Mouse (Mus musculus): Measurements from ENCODE around the gene Fgf4. TPM values are rescaled to one million over a fixed set of nuclear protein-coding genes. Genes with fewer than 3 reads are reported as not detected.
"Not testable (repeated sequence)": the region's sequence is repeated elsewhere in the genome, so short reads cannot be mapped to it uniquely, and the experiment has no call there.

Gene Fgf4
- total and polyA plus RNA-seq, 3 experiments, result not detected

- Histone ChIP-seq H3K27me3 (replicated peaks) (peaks cover 83% of the 10 kb centered on the region), H3K9me3 (replicated peaks; ENCODE audit: low read length) (peaks cover 10% of the 10 kb centered on the region)
- H3K4me1 ChIP-seq (ENCODE audit: control insufficient read depth in 1 of 2, insufficient read depth in 2 of 2); in situ Hi-C loops (cut with MboI; ENCODE audit: low pct_ligation_motif_present, low pct_unique_long_range_greater_than_20kb, low sequenced_read_pairs); DNase-seq (ENCODE audit: extremely low read depth); H3K4me2 ChIP-seq (ENCODE audit: insufficient read depth, low read depth, poor library complexity, severe bottlenecking); dilution Hi-C loops (cut with MboI; ENCODE audit: extremely low pct_ligation_motif_present, extremely low pct_unique_long_range_greater_than_20kb, low sequenced_read_pairs); H3K27ac ChIP-seq (ENCODE audit: insufficient read depth, low read depth); H3K36me3 ChIP-seq (replicated peaks in 1 of 2; ENCODE audit: control insufficient read depth in 1 of 2, insufficient read depth in 1 of 2, low read length in 1 of 2); H3K9ac ChIP-seq (ENCODE audit: insufficient read depth, low read depth); H3K79me2 ChIP-seq (replicated peaks; ENCODE audit: control insufficient read depth, extremely low read depth, insufficient read depth, poor library complexity, severe bottlenecking); H3K4me3 ChIP-seq (replicated peaks in 1 of 3; ENCODE audit: low read depth in 2 of 3, low read length in 2 of 3, poor library complexity in 1 of 3): not testable (repeated sequence)
- TF ChIP-seq CTCF (conservative IDR thresholded peaks at IDR 0.05 in 1 of 2, IDR thresholded peaks at IDR 0.05 in 1 of 2; ENCODE audit: low read depth in 2 of 2, low read length in 2 of 2), result peak; percentile 22 to 23; a peak in 3 of 4 replicates
Observed at GRCm38 (mm10) chr7:144905514-144905913, 58.3 kb downstream of the Fgf4 start.

- H3K4me3 ChIP-seq (replicated peaks in 1 of 3; ENCODE audit: low read depth in 2 of 3, low read length in 2 of 3, poor library complexity in 1 of 3), result peak overlapping the region in 1 of 3 experiments; percentile 13
- H3K27ac ChIP-seq (ENCODE audit: insufficient read depth, low read depth), result no peak overlapping the region
- no peaks in the 10 kb centered on the region for H3K36me3 ChIP-seq (replicated peaks in 1 of 2; ENCODE audit: control insufficient read depth in 1 of 2, insufficient read depth in 1 of 2, low read length in 1 of 2)
- peaks cover 8% of the 10 kb centered on the region in 2 experiments; a peak in 3 of 4 replicates for H3K4me1 ChIP-seq (ENCODE audit: control insufficient read depth in 1 of 2, insufficient read depth in 2 of 2)
- peak; percentile 41 for DNase-seq (ENCODE audit: extremely low read depth)
- peak overlapping the region; percentile 82; the same call in 1 of the 2 replicates for H3K4me2 ChIP-seq (ENCODE audit: insufficient read depth, low read depth, poor library complexity, severe bottlenecking)
- H3K79me2 ChIP-seq (replicated peaks; ENCODE audit: control insufficient read depth, extremely low read depth, insufficient read depth, poor library complexity, severe bottlenecking), result no peaks in the 10 kb centered on the region
- TF ChIP-seq CTCF (conservative IDR thresholded peaks at IDR 0.05 in 1 of 2, IDR thresholded peaks at IDR 0.05 in 1 of 2; ENCODE audit: low read depth in 2 of 2, low read length in 2 of 2) (peak; percentile 53 to 80), POLR2AphosphoS2 (IDR thresholded peaks at IDR 0.05; ENCODE audit: low read depth, low read length) (no peak), SMC3 (IDR thresholded peaks at IDR 0.05; ENCODE audit: low read depth, low read length) (peak; percentile 57), IRF4 (IDR thresholded peaks at IDR 0.05; ENCODE audit: low read depth, low read length) (peak; percentile 7; the same call in 1 of the 2 replicates), MAX (IDR thresholded peaks at IDR 0.05; ENCODE audit: low read length) (0 out of 2 replicates have a peak, but pooled peaks have one; percentile 9), RAD21 (IDR thresholded peaks at IDR 0.05; ENCODE audit: low read depth, low read length) (peak; percentile 59), PAX5 (IDR thresholded peaks at IDR 0.05; ENCODE audit: low read length) (no peak)
- H3K9ac ChIP-seq (ENCODE audit: insufficient read depth, low read depth), result no peak overlapping the region
- in situ Hi-C loops (cut with MboI; ENCODE audit: low pct_ligation_motif_present, low pct_unique_long_range_greater_than_20kb, low sequenced_read_pairs), result no loop called here
- H3K27me3 ChIP-seq (replicated peaks), result peaks cover 83% of the 10 kb centered on the region
- dilution Hi-C loops (cut with MboI; ENCODE audit: extremely low pct_ligation_motif_present, extremely low pct_unique_long_range_greater_than_20kb, low sequenced_read_pairs), result no loop called here
- peaks cover 10% of the 10 kb centered on the region for H3K9me3 ChIP-seq (replicated peaks; ENCODE audit: low read length)
Observed at GRCm38 (mm10) chr7:144906708-144907397, 59.7 kb downstream of the Fgf4 start.

- peak overlapping the region; percentile 82; the same call in 1 of the 2 replicates for H3K4me2 ChIP-seq (ENCODE audit: insufficient read depth, low read depth, poor library complexity, severe bottlenecking)
- dilution Hi-C loops (cut with MboI; ENCODE audit: extremely low pct_ligation_motif_present, extremely low pct_unique_long_range_greater_than_20kb, low sequenced_read_pairs), result no loop called here
- H3K9me3 ChIP-seq (replicated peaks; ENCODE audit: low read length), result peaks cover 10% of the 10 kb centered on the region
- H3K27ac ChIP-seq (ENCODE audit: insufficient read depth, low read depth), result no peak overlapping the region
- no peaks in the 10 kb centered on the region for H3K36me3 ChIP-seq (replicated peaks in 1 of 2; ENCODE audit: control insufficient read depth in 1 of 2, insufficient read depth in 1 of 2, low read length in 1 of 2)
- in situ Hi-C loops (cut with MboI; ENCODE audit: low pct_ligation_motif_present, low pct_unique_long_range_greater_than_20kb, low sequenced_read_pairs), result no loop called here
- no peaks in the 10 kb centered on the region for H3K79me2 ChIP-seq (replicated peaks; ENCODE audit: control insufficient read depth, extremely low read depth, insufficient read depth, poor library complexity, severe bottlenecking)
- no peak overlapping the region for H3K4me3 ChIP-seq (replicated peaks in 1 of 3; ENCODE audit: low read depth in 2 of 3, low read length in 2 of 3, poor library complexity in 1 of 3)
- no peak overlapping the region for H3K9ac ChIP-seq (ENCODE audit: insufficient read depth, low read depth)
- DNase-seq (ENCODE audit: extremely low read depth), result peak; percentile 70
- H3K4me1 ChIP-seq (ENCODE audit: control insufficient read depth in 1 of 2, insufficient read depth in 2 of 2), result peaks cover 8% of the 10 kb centered on the region in 2 experiments; a peak in 3 of 4 replicates
- H3K27me3 ChIP-seq (replicated peaks), result peaks cover 84% of the 10 kb centered on the region
- TF ChIP-seq CHD2 (IDR thresholded peaks at IDR 0.05; ENCODE audit: low read length) (no peak), BHLHE40 (IDR thresholded peaks at IDR 0.05; ENCODE audit: low read depth, low read length) (no peak), SMC3 (IDR thresholded peaks at IDR 0.05; ENCODE audit: low read depth, low read length) (no peak), JUN (IDR thresholded peaks at IDR 0.05; ENCODE audit: insufficient read depth, low read depth, low read length) (peak; percentile 88), IRF4 (IDR thresholded peaks at IDR 0.05; ENCODE audit: low read depth, low read length) (peak; percentile 26; the same call in 1 of the 2 replicates), MAFK (IDR thresholded peaks at IDR 0.05; ENCODE audit: insufficient replicate concordance, low read length) (peak; percentile 87), RAD21 (IDR thresholded peaks at IDR 0.05; ENCODE audit: low read depth, low read length) (peak; percentile 33), PAX5 (IDR thresholded peaks at IDR 0.05; ENCODE audit: low read length) (no peak), ETS1 (conservative IDR thresholded peaks at IDR 0.05; ENCODE audit: low read depth, low read length) (peak; percentile 42; the same call in 1 of the 2 replicates), SIN3A (IDR thresholded peaks at IDR 0.05; ENCODE audit: low read length) (no peak), NRF1 (IDR thresholded peaks at IDR 0.05; ENCODE audit: low read depth, low read length) (no peak), MEF2A (IDR thresholded peaks at IDR 0.05; ENCODE audit: borderline replicate concordance, low read depth, low read length) (peak; percentile 90), CTCF (conservative IDR thresholded peaks at IDR 0.05 in 1 of 2, IDR thresholded peaks at IDR 0.05 in 1 of 2; ENCODE audit: low read depth in 2 of 2, low read length in 2 of 2) (peak in 1 of 2 experiments; percentile 69; a peak in 3 of 4 replicates), POLR2A (IDR thresholded peaks at IDR 0.05; ENCODE audit: low read depth, low read length) (no peak), MAZ (IDR thresholded peaks at IDR 0.05; ENCODE audit: low read depth, low read length) (no peak), ZKSCAN1 (IDR thresholded peaks at IDR 0.05; ENCODE audit: borderline replicate concordance, low read depth, low read length) (no peak), E2F4 (IDR thresholded peaks at IDR 0.05; ENCODE audit: insufficient replicate concordance, low read depth, low read length) (no peak), MXI1 (IDR thresholded peaks at IDR 0.05; ENCODE audit: low read depth, low read length) (no peak), HCFC1 (IDR thresholded peaks at IDR 0.05; ENCODE audit: low read depth, low read length) (no peak), JUND (conservative IDR thresholded peaks at IDR 0.05; ENCODE audit: low read depth, low read length) (peak; percentile 86), ZNF384 (IDR thresholded peaks at IDR 0.05; ENCODE audit: low read depth, low read length) (peak; percentile 63)
Observed at GRCm38 (mm10) chr7:144907793-144908192, 60.6 kb downstream of the Fgf4 start.
